Mouse (Mus musculus) midbrain, embryonic 11.5 days (tissue): ENCODE results near the gene Pmm1. TPM values are rescaled to one million over a fixed set of nuclear protein-coding genes. Genes with fewer than 3 reads are reported as not detected.
"Not testable (repeated sequence)": the region's sequence is repeated elsewhere in the genome, so short reads cannot be mapped to it uniquely, and the experiment has no call there.

Experiments used
- ATAC-seq: fragments of 200-750 bp; cut with Nextera tagmentation; 2 replicates; pipeline ENCODE4 v1.8.0; 2017; ENCODE audit warnings: moderate TSS enrichment, moderate library complexity; ENCODE audit not compliant: low FRiP score
- DNase-seq: peaks from one replicate; pipeline ENCODE4 v3.0.0; 2015; ENCODE audit warnings: low spot score; ENCODE audit errors: missing footprints
- H3K27ac ChIP-seq: fragments of 300-500 bp; sonication (generic); 2 replicates; pipeline ENCODE4 v1.5.1; 2014; ENCODE audit warnings: low read depth, low read length
- H3K27me3 ChIP-seq: fragments of 300-500 bp; sonication (generic); 2 replicates; pipeline ENCODE4 v1.6.1; 2014; ENCODE audit warnings: mild to moderate bottlenecking, low read length, moderate library complexity, mixed read lengths; ENCODE audit not compliant: control insufficient read depth, insufficient read depth
- H3K36me3 ChIP-seq: fragments of 300-500 bp; sonication (generic); 2 replicates; pipeline ENCODE4 v1.6.1; 2014; ENCODE audit warnings: mild to moderate bottlenecking, low read length, moderate library complexity, mixed read lengths; ENCODE audit not compliant: control insufficient read depth, insufficient read depth
- H3K4me1 ChIP-seq: fragments of 300-500 bp; sonication (generic); 2 replicates; pipeline ENCODE4 v1.6.1; 2014; ENCODE audit warnings: low read length; ENCODE audit not compliant: control insufficient read depth, insufficient read depth
- H3K4me2 ChIP-seq: fragments of 300-500 bp; sonication (generic); 2 replicates; pipeline ENCODE4 v1.6.1; 2014; ENCODE audit warnings: mild to moderate bottlenecking, moderate library complexity
- H3K4me3 ChIP-seq: fragments of 300-500 bp; sonication (generic); 2 replicates; pipeline ENCODE4 v1.5.1; 2014; ENCODE audit warnings: low read depth, low read length
- H3K9ac ChIP-seq: fragments of 300-500 bp; sonication (generic); 2 replicates; pipeline ENCODE4 v1.6.1; 2014; ENCODE audit warnings: low read length
- H3K9me3 ChIP-seq: fragments of 300-500 bp; sonication (generic); 2 replicates; pipeline ENCODE4 v1.6.1; 2016; ENCODE audit warnings: low read length; ENCODE audit not compliant: control insufficient read depth
- WGBS: fragments of 180-500 bp; shearing (Covaris S2); extraction: QIAGEN DNeasy Blood & Tissue Kit; methylation state at CpG from one replicate; pipeline ENCODE4 v1.1.7; 2014; 5-methylcytosine and 5-hydroxymethylcytosine counted together
- polyA plus RNA-seq: library from polyadenylated mRNA; unstranded; fragments of >200 nt; fragmentation: Nextera tagmentation; extraction: Ambion mirVana; gene quantifications from 2 replicates; pipeline ENCODE4 v1.2.1, GENCODE M21; 2014

Gene Pmm1
- polyA plus RNA-seq, 1 experiment from 2014 or later, result 29.8 TPM

- Histone ChIP-seq H3K36me3 (no peaks in the 10 kb centered on the region), H3K4me1 (peaks cover 3% of the 10 kb centered on the region), H3K9me3 (no peaks in the 10 kb centered on the region), H3K27ac (no peak within 1 kb of the TSS), H3K27me3 (no peaks in the 10 kb centered on the region), H3K4me3 (no peak within 1 kb of the TSS), H3K4me2 (no peak within 1 kb of the TSS), H3K9ac (no peak within 1 kb of the TSS)
- ATAC-seq (no peak), DNase-seq (no peak)
- 94% methylated on average over 23 of the region's 23 CpGs for WGBS
Observed at GRCm38 (mm10) chr15:81980321-81980720, 19.6 kb upstream of the Pmm1 start, which contains the start of gene 1700029P11Rik. TSS of gene 1700029P11Rik (plus strand) at chr15:81980540.

GRCm38 (mm10) chr15:81975156-81975555, 14.4 kb upstream of the Pmm1 start:
- H3K4me3 ChIP-seq, H3K27me3 ChIP-seq, H3K36me3 ChIP-seq, ATAC-seq, H3K9me3 ChIP-seq, H3K9ac ChIP-seq, H3K4me2 ChIP-seq, H3K27ac ChIP-seq, DNase-seq, H3K4me1 ChIP-seq: not testable (repeated sequence)
- WGBS, result 91% methylated on average over 8 of the region's 8 CpGs

GRCm38 (mm10) chr15:81970498-81970897, 9.8 kb upstream of the Pmm1 start:
- DNase-seq, H3K4me1 ChIP-seq, H3K36me3 ChIP-seq, H3K4me3 ChIP-seq, H3K9ac ChIP-seq, H3K27me3 ChIP-seq, H3K27ac ChIP-seq, ATAC-seq, H3K9me3 ChIP-seq, H3K4me2 ChIP-seq: not testable (repeated sequence)
- 83% methylated on average over 4 of the region's 4 CpGs for WGBS

GRCm38 (mm10) chr15:81969635-81970034, 8.9 kb upstream of the Pmm1 start:
- not testable (repeated sequence) for H3K9ac ChIP-seq, H3K9me3 ChIP-seq, DNase-seq, H3K4me3 ChIP-seq, H3K36me3 ChIP-seq, H3K27ac ChIP-seq, H3K4me1 ChIP-seq, ATAC-seq, H3K4me2 ChIP-seq, H3K27me3 ChIP-seq
- 77% methylated on average over 6 of the region's 6 CpGs for WGBS

- 85% methylated on average over 7 of the region's 7 CpGs for WGBS
- Histone ChIP-seq H3K36me3 (no peaks in the 10 kb centered on the region), H3K4me2 (no peak overlapping the region), H3K4me1 (no peaks in the 10 kb centered on the region), H3K4me3 (no peak overlapping the region), H3K9me3 (no peaks in the 10 kb centered on the region), H3K27me3 (no peaks in the 10 kb centered on the region), H3K27ac (no peak overlapping the region), H3K9ac (no peak overlapping the region)
- no peak for DNase-seq
- no peak for ATAC-seq
Observed at GRCm38 (mm10) chr15:81969173-81969572, 8.4 kb upstream of the Pmm1 start.

- no peak overlapping the region for H3K9ac ChIP-seq
- no peaks in the 10 kb centered on the region for H3K27me3 ChIP-seq
- H3K4me2 ChIP-seq, result no peak overlapping the region
- no peak for ATAC-seq
- WGBS, result 83% methylated on average over 2 of the region's 2 CpGs
- H3K9me3 ChIP-seq, result no peaks in the 10 kb centered on the region
- no peak overlapping the region for H3K4me3 ChIP-seq
- no peaks in the 10 kb centered on the region for H3K36me3 ChIP-seq
- no peak for DNase-seq
- no peak overlapping the region for H3K27ac ChIP-seq
- H3K4me1 ChIP-seq, result no peaks in the 10 kb centered on the region
Observed at GRCm38 (mm10) chr15:81968447-81968846, 7.7 kb upstream of the Pmm1 start.

- DNase-seq (no peak), ATAC-seq (no peak)
- Histone ChIP-seq H3K27me3 (no peaks in the 10 kb centered on the region), H3K4me3 (no peak overlapping the region), H3K9me3 (no peaks in the 10 kb centered on the region), H3K4me1 (no peaks in the 10 kb centered on the region), H3K4me2 (no peak overlapping the region), H3K9ac (no peak overlapping the region), H3K27ac (no peak overlapping the region), H3K36me3 (no peaks in the 10 kb centered on the region)
- whole genome bisulfite sequencing, result 89% methylated on average over 5 of the region's 5 CpGs
Observed at GRCm38 (mm10) chr15:81967821-81968220, 7.1 kb upstream of the Pmm1 start.

- Histone ChIP-seq H3K27ac (no peak overlapping the region), H3K27me3 (no peaks in the 10 kb centered on the region), H3K9me3 (no peaks in the 10 kb centered on the region), H3K4me1 (no peaks in the 10 kb centered on the region), H3K4me2 (no peak overlapping the region), H3K4me3 (no peak overlapping the region), H3K36me3 (no peaks in the 10 kb centered on the region), H3K9ac (no peak overlapping the region)
- 91% methylated on average over 12 of the region's 14 CpGs for WGBS
- DNase-seq (peak; percentile 21), ATAC-seq (no peak)
Observed at GRCm38 (mm10) chr15:81966062-81966829, 5.5 kb upstream of the Pmm1 start.

- Histone ChIP-seq H3K4me3 (no peak overlapping the region), H3K27ac (no peak overlapping the region), H3K27me3 (no peaks in the 10 kb centered on the region), H3K4me1 (peaks cover 2% of the 10 kb centered on the region; the same call in 1 of the 2 replicates), H3K36me3 (no peaks in the 10 kb centered on the region), H3K9ac (no peak overlapping the region), H3K4me2 (no peak overlapping the region), H3K9me3 (no peaks in the 10 kb centered on the region)
- DNase-seq (peak; percentile 44), ATAC-seq (no peak)
- WGBS, result 43% methylated on average over 4 of the region's 4 CpGs
Observed at GRCm38 (mm10) chr15:81964980-81965545, 4.3 kb upstream of the Pmm1 start.
